Comparison of ENCODE assay signal across 29 mouse cellular contexts in genomic region chr1:33495586-33495985, GRCm38 (mm10).
DNase-seq lines count a peak whose midpoint lies in the region; ATAC-seq and TF ChIP-seq lines count a peak whose summit lies in the region.
"Had no signal": no experiment of that assay in that cellular context is flagged by ENCODE, and none has a peak within 500 bp of the region (broad histone marks: within the 10 kb centered on the region; RNA-seq: fewer than 3 reads in every experiment).

No protein-coding gene starts in this region.

- no peak overlapping the region for H3K9ac ChIP-seq in forebrain, embryonic 13.5 days
- H3K9ac ChIP-seq in hindbrain, embryonic 14.5 days = no peak overlapping the region
- no peak overlapping the region for H3K9ac ChIP-seq in midbrain, embryonic 13.5 days (replicated peaks)
- H3K9ac ChIP-seq in intestine, embryonic 16.5 days (ENCODE audit: low read depth, low read length) = no peak overlapping the region
- H3K9ac ChIP-seq in liver, postnatal 0 days (replicated peaks) = no peak overlapping the region
- H3K9ac ChIP-seq: embryonic facial prominence, embryonic 13.5 days; heart, embryonic 12.5 days; limb, embryonic 12.5 days; liver, embryonic 15.5 days; lung, embryonic 15.5 days; neural tube, embryonic 15.5 days had no signal

- TF ChIP-seq CTCF in brain, embryonic 14.5 days (IDR thresholded peaks at IDR 0.05; ENCODE audit: borderline replicate concordance, extremely low read depth, insufficient read depth, insufficient read length) = no peak
- no peak for TF ChIP-seq CTCF in liver, postnatal 0 days (IDR thresholded peaks at IDR 0.05; ENCODE audit: low read depth)

- H3K36me3 ChIP-seq in forebrain, embryonic 13.5 days (ENCODE audit: poor library complexity, severe bottlenecking) = no peaks in the 10 kb centered on the region
- no peaks in the 10 kb centered on the region for H3K36me3 ChIP-seq in forebrain, embryonic 10.5 days (replicated peaks)
- H3K36me3 ChIP-seq in hindbrain, embryonic 14.5 days (replicated peaks; ENCODE audit: control insufficient read depth, insufficient read depth) = no peaks in the 10 kb centered on the region
- H3K36me3 ChIP-seq in midbrain, embryonic 13.5 days = no peaks in the 10 kb centered on the region
- H3K36me3 ChIP-seq in intestine, embryonic 16.5 days (ENCODE audit: control insufficient read depth, insufficient read depth, low read length) = no peaks in the 10 kb centered on the region
- no peaks in the 10 kb centered on the region for H3K36me3 ChIP-seq in liver, postnatal 0 days (replicated peaks; ENCODE audit: insufficient read depth, low read length)
- H3K36me3 ChIP-seq: embryonic facial prominence, embryonic 13.5 days; heart, embryonic 12.5 days; limb, embryonic 12.5 days; liver, embryonic 15.5 days; lung, embryonic 15.5 days; neural tube, embryonic 15.5 days had no signal

- no peaks in the 10 kb centered on the region for H3K27me3 ChIP-seq in forebrain, embryonic 13.5 days
- no peaks in the 10 kb centered on the region for H3K27me3 ChIP-seq in forebrain, embryonic 10.5 days (ENCODE audit: poor library complexity, severe bottlenecking)
- H3K27me3 ChIP-seq in hindbrain, embryonic 14.5 days (ENCODE audit: control insufficient read depth, insufficient read depth, low read length) = no peaks in the 10 kb centered on the region
- no peaks in the 10 kb centered on the region for H3K27me3 ChIP-seq in midbrain, embryonic 13.5 days
- H3K27me3 ChIP-seq in intestine, embryonic 16.5 days (replicated peaks; ENCODE audit: control insufficient read depth, insufficient read depth, low read length) = no peaks in the 10 kb centered on the region
- H3K27me3 ChIP-seq in liver, postnatal 0 days (ENCODE audit: insufficient read depth, low read length) = no peaks in the 10 kb centered on the region
- H3K27me3 ChIP-seq: embryonic facial prominence, embryonic 13.5 days; heart, embryonic 12.5 days; limb, embryonic 12.5 days; liver, embryonic 15.5 days; lung, embryonic 15.5 days; neural tube, embryonic 15.5 days; Patski had no signal

- no peaks in the 10 kb centered on the region for H3K9me3 ChIP-seq in forebrain, embryonic 13.5 days (replicated peaks)
- H3K9me3 ChIP-seq in forebrain, embryonic 10.5 days = no peaks in the 10 kb centered on the region
- no peaks in the 10 kb centered on the region for H3K9me3 ChIP-seq in hindbrain, embryonic 14.5 days (ENCODE audit: control insufficient read depth, low read length)
- no peaks in the 10 kb centered on the region for H3K9me3 ChIP-seq in midbrain, embryonic 13.5 days
- no peaks in the 10 kb centered on the region for H3K9me3 ChIP-seq in intestine, embryonic 16.5 days (ENCODE audit: control insufficient read depth, low read length)
- no peaks in the 10 kb centered on the region for H3K9me3 ChIP-seq in liver, postnatal 0 days (ENCODE audit: low read length)
- H3K9me3 ChIP-seq: embryonic facial prominence, embryonic 13.5 days; heart, embryonic 12.5 days; limb, embryonic 12.5 days; liver, embryonic 15.5 days; lung, embryonic 15.5 days; neural tube, embryonic 15.5 days had no signal

- DNase-seq in forebrain, embryonic 10.5 days (ENCODE audit: extremely low spot score, low spot score) = no peak
- DNase-seq in brain, embryonic 14.5 days (ENCODE audit: low read depth) = peak; percentile 70
- DNase-seq in hindbrain, embryonic 14.5 days (ENCODE audit: low spot score) = no peak
- no peak for DNase-seq in gastrocnemius, postnatal 4 days (ENCODE audit: low spot score in 2 of 2)
- DNase-seq in liver, postnatal 0 days = no peak
- DNase-seq: adrenal gland, postnatal 10 days; cerebellum, adult 11 months; cerebellum, adult 9-10 months; cerebellum, postnatal 36 days; gastrocnemius, postnatal 25 days; heart, adult 2 months; kidney, adult 2 months; kidney, postnatal 36 days; retina, postnatal 1 day; right cerebral cortex, postnatal 14 days; thymus, postnatal 14 days had no signal

- H3K27ac ChIP-seq in forebrain, embryonic 13.5 days = peak overlapping the region; percentile 70; the same call in 1 of the 2 replicates
- no peak overlapping the region for H3K27ac ChIP-seq in forebrain, embryonic 10.5 days
- H3K27ac ChIP-seq in hindbrain, embryonic 14.5 days = 0 out of 2 replicates have a peak overlapping the region, but pooled peaks have one; percentile 65
- H3K27ac ChIP-seq in midbrain, embryonic 13.5 days = peak overlapping the region; percentile 78
- H3K27ac ChIP-seq in intestine, embryonic 16.5 days (ENCODE audit: low read length) = no peak overlapping the region
- no peak overlapping the region for H3K27ac ChIP-seq in liver, postnatal 0 days (ENCODE audit: low read depth)
- H3K27ac ChIP-seq: embryonic facial prominence, embryonic 13.5 days; heart, adult 2 months; layer of hippocampus, adult 2 months; left cerebral cortex, adult 2 months; limb, embryonic 12.5 days; liver, embryonic 15.5 days; lung, embryonic 15.5 days; neural tube, embryonic 15.5 days had no signal

- 25% methylated on average over 3 of the region's 3 CpGs for WGBS in forebrain, embryonic 13.5 days
- WGBS in forebrain, embryonic 10.5 days = 79% methylated on average over 3 of the region's 3 CpGs
- WGBS in hindbrain, embryonic 14.5 days = 41% methylated on average over 3 of the region's 3 CpGs
- WGBS in midbrain, embryonic 13.5 days = 27% methylated on average over 3 of the region's 3 CpGs
- WGBS in intestine, embryonic 16.5 days = 51% methylated on average over 3 of the region's 3 CpGs
- WGBS in liver, postnatal 0 days (ENCODE audit: insufficient replicate concordance) = 74% methylated on average over 3 of the region's 3 CpGs

- no peak overlapping the region for H3K4me2 ChIP-seq in forebrain, embryonic 13.5 days
- no peak overlapping the region for H3K4me2 ChIP-seq in hindbrain, embryonic 14.5 days (replicated peaks)
- no peak overlapping the region for H3K4me2 ChIP-seq in midbrain, embryonic 13.5 days (replicated peaks)
- no peak overlapping the region for H3K4me2 ChIP-seq in intestine, embryonic 16.5 days (ENCODE audit: low read depth, low read length)
- H3K4me2 ChIP-seq in liver, postnatal 0 days (ENCODE audit: low read depth, low read length) = no peak overlapping the region
- H3K4me2 ChIP-seq: embryonic facial prominence, embryonic 13.5 days; heart, embryonic 12.5 days; limb, embryonic 12.5 days; liver, embryonic 15.5 days; lung, embryonic 15.5 days; neural tube, embryonic 15.5 days had no signal

- peaks cover 29% of the 10 kb centered on the region for H3K4me1 ChIP-seq in forebrain, embryonic 13.5 days
- peaks cover 3% of the 10 kb centered on the region for H3K4me1 ChIP-seq in forebrain, embryonic 10.5 days
- no peaks in the 10 kb centered on the region; the same call in 1 of the 2 replicates for H3K4me1 ChIP-seq in hindbrain, embryonic 14.5 days (replicated peaks; ENCODE audit: control insufficient read depth, insufficient read depth, low read length)
- peaks cover 30% of the 10 kb centered on the region for H3K4me1 ChIP-seq in midbrain, embryonic 13.5 days (replicated peaks)
- no peaks in the 10 kb centered on the region for H3K4me1 ChIP-seq in intestine, embryonic 16.5 days (ENCODE audit: control insufficient read depth, insufficient read depth, low read length)
- H3K4me1 ChIP-seq in liver, postnatal 0 days (ENCODE audit: insufficient read depth) = no peaks in the 10 kb centered on the region
- H3K4me1 ChIP-seq: embryonic facial prominence, embryonic 13.5 days; limb, embryonic 12.5 days; lung, embryonic 15.5 days had no signal

- no peak for ATAC-seq in forebrain, embryonic 13.5 days
- ATAC-seq in hindbrain, embryonic 14.5 days (ENCODE audit: low FRiP score) = no peak; the same call in 1 of the 2 replicates
- ATAC-seq in midbrain, embryonic 13.5 days = no peak
- ATAC-seq in intestine, embryonic 16.5 days = no peak
- ATAC-seq in liver, postnatal 0 days = no peak
- ATAC-seq: Patski had no signal

- no peak for TF ChIP-seq POLR2A in brain, embryonic 14.5 days (IDR thresholded peaks at IDR 0.05; ENCODE audit: borderline replicate concordance, extremely low read depth, insufficient read depth, insufficient read length, poor library complexity, severe bottlenecking)

- no peak overlapping the region for H3K4me3 ChIP-seq in forebrain, embryonic 13.5 days
- H3K4me3 ChIP-seq in forebrain, embryonic 10.5 days = no peak overlapping the region
- no peak overlapping the region for H3K4me3 ChIP-seq in hindbrain, embryonic 14.5 days (replicated peaks; ENCODE audit: low read length)
- no peak overlapping the region for H3K4me3 ChIP-seq in midbrain, embryonic 13.5 days (replicated peaks)
- H3K4me3 ChIP-seq in intestine, embryonic 16.5 days (ENCODE audit: low read length) = no peak overlapping the region
- H3K4me3 ChIP-seq in liver, postnatal 0 days (ENCODE audit: low read depth, low read length) = no peak overlapping the region
- H3K4me3 ChIP-seq: embryonic facial prominence, embryonic 13.5 days; erythroblast, embryonic 14.5 days; heart, adult 2 months; heart, embryonic 12.5 days; layer of hippocampus, adult 2 months; left cerebral cortex, adult 2 months; limb, embryonic 12.5 days; liver, embryonic 15.5 days; lung, embryonic 15.5 days; neural tube, embryonic 15.5 days had no signal

- TF ChIP-seq EP300 in liver, postnatal 0 days (IDR thresholded peaks at IDR 0.05; ENCODE audit: low read depth) = no peak

Comparison
In these comparisons a context has a peak if more than half of its experiments do, and no peak if none do; other contexts are left out.
1. H3K27ac ChIP-seq: peak in forebrain, embryonic 13.5 days (single experiment), hindbrain, embryonic 14.5 days (single experiment) and midbrain, embryonic 13.5 days (single experiment); none in forebrain, embryonic 10.5 days (single experiment), intestine, embryonic 16.5 days (single experiment) and liver, postnatal 0 days (single experiment).